Mouse (Mus musculus) large intestine, adult 2 months (tissue): ENCODE measurements around the gene Fhad1. TPM values are rescaled to one million over a fixed set of nuclear protein-coding genes. Genes with fewer than 3 reads are reported as not detected.
"Not testable (repeated sequence)": the region's sequence is repeated elsewhere in the genome, so short reads cannot be mapped to it uniquely, and the experiment has no call there.

Source experiments
- DNase-seq: peaks from one replicate; pipeline ENCODE4 v3.0.0-alpha.2; 2012; ENCODE audit warnings: low read depth, low spot score
- WGBS: fragments of 180-500 bp; shearing (Covaris S2); methylation state at CpG from one replicate; pipeline ENCODE4 v1.1.7; 2018; 5-methylcytosine and 5-hydroxymethylcytosine counted together
- polyA plus RNA-seq: library from polyadenylated mRNA; depleted of rRNA; stranded (reverse); fragments of >200 nt; gene quantifications from 2 replicates; pipeline ENCODE4 v1.2.3, GENCODE M21; 2012; rRNA removed

The Fhad1 gene
- polyA plus RNA-seq = 0.33 and 0.38 TPM in 2 replicates

DNA sequence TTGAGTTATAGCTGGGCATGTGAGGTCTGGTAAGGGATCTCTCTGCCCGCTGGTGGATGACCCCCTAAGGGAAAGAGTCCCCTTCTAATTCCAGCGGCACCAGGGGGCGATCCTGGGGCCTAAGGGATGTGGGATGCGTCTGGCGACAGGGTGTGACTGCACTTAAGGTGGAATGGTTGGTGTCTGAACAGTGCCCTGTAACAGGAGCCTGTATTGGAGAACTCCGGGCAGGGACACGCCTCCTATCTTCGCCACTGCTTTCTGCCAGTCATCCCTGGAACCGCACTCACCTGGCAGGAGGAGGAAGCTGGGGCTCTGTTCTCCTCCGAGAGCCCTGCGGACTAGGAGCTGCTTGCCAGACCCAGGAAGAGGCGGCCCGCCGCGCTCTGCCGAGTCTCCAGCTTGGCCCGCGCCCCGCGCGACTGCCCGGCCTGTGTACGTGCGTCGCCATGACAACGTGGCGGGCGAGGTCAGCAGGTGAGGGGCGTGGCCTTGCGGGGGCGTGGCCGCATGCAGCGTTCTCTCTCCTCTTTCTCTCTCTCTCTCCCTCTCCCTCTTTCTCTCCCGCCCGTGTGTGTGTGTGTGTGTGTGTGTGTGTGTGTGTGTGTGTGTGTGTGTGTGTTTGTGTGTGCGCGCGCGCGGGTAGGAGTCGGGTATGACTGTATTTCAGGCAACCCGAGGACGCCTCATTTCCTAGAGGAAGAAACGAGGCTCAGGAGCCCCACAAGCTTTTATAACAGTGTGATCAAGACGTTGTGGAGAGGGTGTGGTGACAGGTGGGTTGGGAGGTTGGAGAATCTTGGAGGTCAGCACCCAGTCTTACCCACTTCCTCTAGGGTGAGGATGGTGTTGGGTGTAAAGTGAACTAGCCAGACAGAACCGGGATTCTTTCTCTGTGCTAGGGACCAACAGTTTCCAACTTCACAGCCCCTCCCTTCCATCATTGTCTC is at the start of gene Fhad1:
TSS of gene Fhad1 (minus strand) at position 424 of the 950 bp plus-strand sequence.
- 2% methylated on average over 46 of the region's 46 CpGs for WGBS
- no peak for DNase-seq

DNA sequence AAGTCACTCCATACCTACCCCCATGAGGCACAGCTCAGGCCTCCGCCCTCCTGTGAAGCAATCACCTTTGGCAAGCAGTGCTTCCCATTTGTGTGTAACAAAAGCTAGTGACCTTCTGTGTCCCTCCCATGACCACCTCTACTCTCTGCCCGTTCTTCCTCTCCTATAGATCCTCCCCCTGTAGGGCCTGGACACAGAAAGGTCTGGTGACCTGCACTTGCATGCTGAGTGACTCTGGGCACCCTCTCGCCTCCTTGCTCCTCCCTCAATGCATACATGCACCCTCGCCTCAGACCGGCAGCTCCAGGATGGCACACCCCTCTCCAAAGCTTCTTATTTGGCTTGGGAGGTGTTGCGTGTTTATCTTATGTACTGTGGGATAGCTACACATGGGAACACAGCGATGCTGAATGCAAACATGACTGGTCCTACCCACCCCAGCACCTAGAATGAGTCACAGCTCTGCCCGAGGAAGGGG is 48.2 kb upstream of the Fhad1 start:
- 39% methylated on average over 8 of the region's 8 CpGs for WGBS
- DNase-seq = no peak

DNA sequence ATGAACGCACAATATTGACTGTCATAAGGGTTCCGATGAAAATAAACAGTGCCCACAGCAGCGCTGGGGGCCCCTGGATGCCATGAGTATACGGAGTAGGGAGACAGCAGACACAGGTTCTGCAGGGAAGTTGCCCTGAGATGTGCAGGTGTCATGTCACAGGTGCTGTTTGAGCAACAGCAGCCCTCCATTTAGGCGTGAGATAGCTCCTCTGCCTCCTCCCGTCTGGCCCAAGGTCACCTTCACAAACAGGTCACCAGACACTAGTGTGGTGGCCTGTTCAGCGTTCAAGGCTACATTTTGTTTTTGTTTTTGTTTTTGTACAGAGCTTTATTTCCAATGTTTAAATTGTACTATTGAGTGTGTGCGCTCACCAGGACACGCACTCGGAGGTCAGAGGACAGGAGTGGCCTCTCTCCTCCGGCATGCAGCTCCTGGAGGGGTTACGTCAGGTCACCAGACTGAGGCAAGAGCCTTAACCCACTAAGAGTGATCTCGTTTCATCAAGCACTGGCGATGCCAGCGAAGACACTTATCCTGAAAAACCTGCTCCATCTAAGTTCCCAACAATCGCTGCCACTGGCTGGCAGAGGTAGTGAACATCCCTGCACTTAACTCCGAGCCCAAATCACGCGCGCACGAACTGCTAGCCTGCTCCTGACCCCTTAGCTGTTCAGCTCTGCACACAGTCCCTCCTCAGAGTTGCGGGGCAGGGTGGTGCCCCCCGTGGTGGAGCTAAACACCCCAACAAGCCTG is 46.8 kb upstream of the Fhad1 start:
- WGBS = 79% methylated on average over 23 of the region's 23 CpGs
- no peak for DNase-seq

DNA sequence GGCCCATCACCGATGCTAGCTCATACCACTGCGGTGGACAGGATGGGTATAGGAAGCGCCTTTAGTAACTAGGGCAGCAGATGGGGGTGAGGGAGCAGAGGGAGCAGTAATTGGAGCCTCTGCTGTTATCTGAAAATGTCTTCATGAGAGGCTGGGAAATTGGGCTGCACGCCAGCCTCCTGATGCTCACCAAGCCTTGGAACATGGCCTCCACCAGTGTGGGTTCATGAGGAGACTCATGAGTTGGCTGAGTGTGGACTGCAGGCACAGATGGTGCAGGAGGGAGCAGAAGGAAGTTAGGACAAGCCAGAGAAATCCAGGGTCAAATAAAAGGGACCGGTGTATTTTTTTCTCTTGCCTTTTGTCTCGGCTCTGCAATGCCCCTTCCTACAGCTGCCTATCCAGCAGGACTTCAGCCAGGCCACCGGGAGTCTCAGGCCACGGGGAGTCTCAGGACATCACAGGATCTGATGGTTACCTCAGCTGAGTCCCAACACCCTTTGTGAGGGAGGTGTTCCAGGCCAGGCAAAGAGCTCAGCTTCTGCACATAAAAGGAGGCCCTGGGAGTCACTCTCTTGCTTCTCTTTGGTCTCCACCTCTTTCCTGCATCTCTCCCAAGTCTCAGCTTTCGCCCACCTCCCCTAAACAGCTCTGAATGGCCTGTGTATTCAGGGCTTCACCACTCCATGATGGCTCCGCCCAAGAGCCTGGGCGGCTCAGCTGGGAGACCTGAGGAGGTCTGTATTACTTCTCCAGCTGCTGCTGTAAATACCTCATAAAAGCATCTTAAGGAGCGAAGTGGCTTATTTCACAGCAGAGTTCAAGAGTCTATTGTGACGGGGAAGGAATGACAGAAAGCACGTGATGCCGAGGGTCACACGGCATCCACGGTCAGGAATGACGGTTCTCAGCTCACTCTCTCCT is 45.8 kb upstream of the Fhad1 start:
- WGBS = 43% methylated on average over 18 of the region's 18 CpGs
- DNase-seq = no peak

DNA sequence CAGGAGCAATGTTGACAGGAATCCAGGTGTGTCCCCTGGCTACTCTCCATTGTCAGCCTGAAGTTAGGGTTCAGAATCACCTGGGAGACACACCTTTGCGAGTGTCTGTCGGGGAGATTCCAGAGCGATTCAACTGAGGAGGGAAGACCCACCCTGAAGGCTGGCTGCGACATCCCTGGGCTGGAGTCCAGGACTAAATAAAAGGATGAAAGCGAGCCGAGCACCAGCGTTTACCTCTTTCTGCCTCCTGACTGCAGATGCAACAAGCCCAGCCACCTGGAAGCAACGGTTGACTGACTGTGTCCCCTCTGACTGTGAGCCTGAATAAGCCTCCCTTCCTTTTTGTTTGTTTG is 44.9 kb upstream of the Fhad1 start:
- DNase-seq = no peak
- 68% methylated on average over 8 of the region's 8 CpGs for WGBS

DNA sequence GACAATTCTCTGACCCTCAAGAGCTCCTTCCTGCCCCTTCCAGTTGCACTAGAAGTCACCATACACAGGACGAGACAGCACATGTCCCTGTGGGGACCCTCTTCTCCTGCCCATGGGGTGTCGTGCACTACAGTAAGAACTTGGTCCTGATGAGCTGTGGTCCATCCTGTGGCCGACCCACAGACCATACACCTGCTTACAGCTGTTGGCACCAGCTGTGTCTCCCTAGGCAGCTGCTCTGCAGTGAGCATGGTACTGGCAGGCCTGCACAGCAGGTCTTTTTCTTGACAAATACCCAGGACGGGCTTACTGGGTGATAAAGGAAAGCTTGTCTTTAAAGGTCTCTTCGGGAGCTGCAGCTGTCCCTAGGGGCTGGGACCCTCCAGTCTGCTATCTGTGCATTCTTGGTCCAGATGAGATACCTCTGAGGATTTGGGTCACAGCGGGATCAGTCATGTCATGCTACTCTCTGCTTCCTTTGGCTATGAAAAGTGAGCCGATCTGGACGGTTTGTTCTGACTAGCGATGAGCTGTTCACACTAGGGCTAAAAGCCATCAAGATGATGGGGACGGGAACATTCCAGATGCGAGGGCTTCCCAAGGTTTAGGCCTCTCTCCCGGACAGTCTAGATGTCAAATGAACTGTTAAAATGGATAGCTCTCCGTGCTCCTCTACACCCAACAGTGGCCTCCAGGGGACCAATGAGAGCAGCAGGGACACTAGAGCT is 44.4 kb upstream of the Fhad1 start:
- WGBS = 87% methylated on average over 13 of the region's 13 CpGs
- DNase-seq = no peak

DNA sequence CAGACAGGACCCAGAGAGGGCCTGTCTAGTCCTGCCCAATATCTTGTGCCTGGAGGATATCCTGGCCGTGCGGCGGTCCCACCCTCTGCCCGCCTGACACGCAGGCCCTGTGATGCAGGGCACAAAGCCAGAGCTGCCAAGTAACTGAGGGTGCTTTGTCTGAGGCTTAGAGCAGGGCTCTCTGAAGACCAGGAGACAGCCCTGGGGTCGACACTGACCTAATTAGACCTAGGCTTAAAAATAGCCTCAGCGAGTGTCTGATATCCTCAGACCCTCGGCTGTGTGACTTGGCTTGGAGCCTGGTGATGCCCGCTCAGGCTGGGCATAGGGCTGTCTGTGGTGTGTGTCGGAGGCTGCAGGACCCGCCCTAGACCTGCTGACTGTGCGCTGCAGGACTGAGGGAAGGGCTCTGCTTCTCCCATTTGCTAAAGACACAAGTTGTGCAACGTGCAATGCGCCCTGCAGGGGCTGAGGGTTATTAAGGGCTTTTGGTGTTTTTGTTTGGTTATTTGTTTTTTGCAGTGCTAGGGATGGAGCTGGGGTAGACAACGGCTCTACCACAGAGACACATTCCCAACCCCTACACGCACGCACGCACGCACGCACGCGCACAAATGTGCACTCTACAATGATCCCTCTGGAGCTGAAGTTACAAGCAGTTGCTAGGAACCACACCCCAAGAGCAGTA is 42.8 kb upstream of the Fhad1 start:
- DNase-seq = no peak
- WGBS = 85% methylated on average over 22 of the region's 22 CpGs

DNA sequence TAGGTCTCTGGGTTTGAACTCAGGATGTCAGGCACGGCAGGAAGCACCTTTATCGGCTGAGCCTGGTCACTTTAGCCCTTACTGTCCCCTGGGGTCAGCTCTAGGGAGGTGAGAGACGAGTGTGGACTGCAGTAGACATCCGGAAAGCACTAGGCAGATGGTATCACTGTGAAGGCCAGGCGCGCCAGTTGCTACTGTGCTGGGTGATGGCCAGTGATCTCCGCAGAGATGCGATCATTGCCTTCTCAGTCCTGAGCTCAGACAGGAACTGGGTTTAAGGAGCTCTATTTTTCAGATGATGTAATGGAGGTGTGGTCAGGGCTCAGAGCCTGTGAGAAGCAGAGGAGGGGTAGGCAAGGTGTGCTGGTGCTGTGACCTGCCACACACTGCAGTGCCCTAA is 40.7 kb upstream of the Fhad1 start:
- WGBS = 89% methylated on average over 8 of the region's 8 CpGs
- DNase-seq = no peak

DNA sequence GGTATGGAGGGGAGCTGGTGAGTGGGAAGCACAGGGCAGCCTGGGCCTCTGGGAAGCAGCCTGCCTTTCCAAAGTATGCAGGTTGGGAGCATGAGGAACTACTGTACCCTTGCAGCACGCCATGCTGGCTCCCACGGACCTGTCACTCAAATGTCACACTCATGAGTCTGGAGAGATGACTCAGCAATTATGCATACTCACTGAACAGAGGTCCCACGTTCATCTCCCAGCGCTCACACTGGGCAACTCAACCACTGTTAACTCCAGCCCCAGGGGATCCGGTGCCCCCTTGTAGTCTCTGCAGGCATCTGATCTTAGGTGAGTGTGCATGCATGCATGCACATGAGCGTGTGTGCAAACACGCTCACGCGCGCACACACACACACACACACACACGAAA is 39.7 kb upstream of the Fhad1 start:
- 84% methylated on average over 11 of the region's 11 CpGs for WGBS

DNA sequence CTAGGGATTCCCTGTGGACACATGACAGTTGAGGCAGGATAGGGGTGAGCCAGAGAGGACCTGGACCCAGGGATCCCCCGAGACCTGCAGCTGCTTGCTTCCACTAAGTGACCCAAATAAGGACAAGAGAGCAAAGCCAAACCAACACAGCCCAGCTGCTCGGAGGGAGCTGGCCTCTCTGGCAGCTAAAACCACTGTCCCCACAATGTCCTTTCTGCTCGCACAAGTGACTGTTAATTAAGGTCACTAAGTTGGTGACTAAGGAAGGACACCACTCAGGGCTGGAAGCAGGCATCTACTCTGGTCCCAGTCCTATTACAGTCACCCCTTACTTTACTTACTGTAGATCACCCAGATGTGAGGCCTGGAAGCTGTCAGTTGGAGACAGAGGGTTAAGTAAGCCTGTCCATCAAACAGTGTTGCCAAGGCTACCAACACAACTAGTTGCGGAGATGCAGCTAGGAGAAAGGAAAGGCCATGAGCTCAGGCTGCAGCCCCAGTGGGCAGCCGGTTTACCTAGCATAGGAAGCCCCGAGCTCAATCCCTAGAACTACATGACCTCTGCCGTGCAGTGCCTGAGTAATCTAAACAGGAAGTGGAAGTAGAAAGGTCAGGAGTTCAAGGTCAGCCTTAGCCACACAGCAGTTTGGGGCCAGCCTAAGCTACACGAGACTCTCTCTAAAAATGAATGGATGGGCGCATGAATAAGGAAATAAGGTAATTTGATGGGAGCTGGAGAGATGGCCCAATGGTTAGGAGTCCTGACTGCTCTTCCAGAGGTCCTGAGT is 39.0 kb upstream of the Fhad1 start:
- WGBS = 43% methylated on average over 9 of the region's 9 CpGs
- DNase-seq = no peak

More for the DNA sequence above, 39.7 kb upstream of the Fhad1 start:
- no peak for DNase-seq

DNA sequence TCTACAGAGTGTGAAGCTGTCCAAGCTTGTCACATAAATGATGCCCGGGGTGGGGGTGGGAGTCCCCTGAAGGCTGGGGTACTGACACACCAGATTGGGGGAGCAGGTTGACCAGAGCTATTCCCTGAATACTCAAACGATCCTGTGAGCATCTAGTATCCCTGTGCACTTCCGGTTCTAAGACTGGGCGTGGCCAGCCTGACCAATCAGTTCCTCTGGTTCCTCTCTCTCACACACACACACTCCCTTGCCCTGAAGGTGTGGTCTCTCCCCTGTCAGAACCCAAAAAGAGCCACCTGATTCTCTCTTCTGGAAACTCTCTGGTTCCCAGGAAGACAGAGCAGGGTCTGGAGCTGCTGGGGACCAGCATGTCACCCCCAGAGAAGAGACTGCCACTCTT is 38.4 kb upstream of the Fhad1 start:
- WGBS = 18% methylated on average over 4 of the region's 4 CpGs
- DNase-seq = no peak

DNA sequence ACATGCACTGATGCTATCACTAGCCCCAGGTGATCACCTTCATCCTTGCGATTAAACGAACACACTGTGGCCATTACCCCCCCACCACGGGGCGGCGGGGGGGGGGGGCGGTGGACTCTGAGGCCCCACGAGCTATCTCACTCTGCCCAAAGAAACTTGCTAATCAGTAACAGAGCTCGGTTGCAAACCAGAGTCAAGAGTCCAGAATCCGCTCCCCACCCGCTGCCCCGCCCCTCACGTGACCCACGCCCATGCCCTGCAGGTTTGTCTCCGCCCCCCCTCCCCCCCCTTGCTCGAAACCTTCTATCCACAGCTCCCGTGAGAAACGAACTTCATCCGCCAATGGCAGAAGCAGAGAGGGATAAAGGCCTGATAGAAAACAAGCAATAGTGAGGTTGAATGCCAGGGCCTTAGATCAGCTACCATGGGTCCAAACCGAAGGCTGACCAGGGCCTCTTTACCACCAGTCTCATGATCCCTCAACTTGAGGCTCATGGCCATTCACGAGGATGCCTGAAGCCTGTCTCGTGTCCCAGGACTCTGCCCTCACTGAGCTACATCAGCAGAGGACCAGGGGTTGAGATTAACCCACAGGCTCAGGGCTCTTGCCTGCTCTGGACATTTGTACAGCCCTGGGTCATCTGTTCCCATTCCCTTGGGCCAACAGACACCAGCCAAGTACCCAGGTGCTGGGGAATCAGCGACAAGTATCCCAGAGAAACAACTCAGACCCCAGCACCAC is 37.7 kb upstream of the Fhad1 start:
- 31% methylated on average over 22 of the region's 22 CpGs for WGBS

DNA sequence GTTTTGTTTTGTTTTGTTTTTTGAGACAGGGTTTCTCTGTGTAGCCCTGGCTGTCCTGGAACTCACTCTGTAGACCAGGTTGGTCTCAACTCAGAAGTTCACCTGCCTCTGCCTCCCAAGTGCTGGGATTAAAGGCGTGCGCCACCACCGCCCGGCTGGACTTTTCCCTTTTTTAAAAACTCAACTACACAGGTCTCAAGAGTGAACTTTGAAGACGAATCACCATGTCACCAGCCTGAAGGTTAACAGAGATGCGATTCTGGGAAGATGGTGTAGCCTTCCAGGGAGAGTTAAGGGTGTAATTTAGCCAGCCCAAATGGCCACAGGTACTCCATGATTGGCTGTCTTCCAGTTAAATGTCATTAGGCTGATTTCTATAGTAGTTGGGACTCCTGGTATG is 37.0 kb upstream of the Fhad1 start:
- not testable (repeated sequence) for DNase-seq

More for the DNA sequence above, 37.7 kb upstream of the Fhad1 start:
- no peak for DNase-seq

DNA sequence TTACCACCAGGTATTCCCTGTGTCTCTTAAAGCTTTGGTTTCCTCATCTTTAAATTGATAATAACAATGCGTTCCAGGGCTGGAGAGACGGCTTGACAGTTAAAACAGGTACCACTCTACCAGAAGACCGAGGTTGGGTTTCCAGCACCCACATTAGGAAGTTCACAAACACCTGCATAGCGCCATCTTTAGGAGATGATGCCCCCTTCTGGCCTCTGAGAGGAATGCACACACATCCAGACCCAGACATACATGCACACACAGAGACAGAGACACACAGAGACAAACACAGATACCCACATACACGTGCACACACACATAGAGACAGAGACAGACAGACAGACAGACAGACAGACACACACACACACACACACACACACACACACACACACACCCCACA is 35.1 kb upstream of the Fhad1 start:
- WGBS = 99% methylated on average over 5 of the region's 5 CpGs
- no peak for DNase-seq

More for the DNA sequence above, 37.0 kb upstream of the Fhad1 start:
- WGBS = 35% methylated on average over 6 of the region's 6 CpGs

DNA sequence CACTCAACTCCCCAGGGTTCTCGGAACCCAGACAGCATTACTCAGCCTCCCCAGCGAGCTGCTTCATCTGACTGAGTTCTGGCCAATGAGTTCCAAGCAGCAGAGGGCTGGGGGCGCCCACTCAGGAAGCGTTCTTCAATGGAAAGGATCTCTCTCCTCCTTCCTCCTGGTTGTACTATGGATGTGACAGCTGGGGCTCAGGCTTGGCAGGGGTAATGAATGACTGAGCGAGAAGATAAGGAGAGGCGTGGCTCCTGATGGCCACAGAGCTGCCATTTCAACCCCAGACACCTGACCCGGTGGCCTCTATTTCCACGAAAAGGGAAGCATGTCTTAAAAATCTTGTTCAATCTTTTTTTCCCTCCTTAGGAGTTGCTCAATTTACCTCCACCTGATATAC is 33.5 kb upstream of the Fhad1 start:
- WGBS = 23% methylated on average over 8 of the region's 8 CpGs
- DNase-seq = no peak

DNA sequence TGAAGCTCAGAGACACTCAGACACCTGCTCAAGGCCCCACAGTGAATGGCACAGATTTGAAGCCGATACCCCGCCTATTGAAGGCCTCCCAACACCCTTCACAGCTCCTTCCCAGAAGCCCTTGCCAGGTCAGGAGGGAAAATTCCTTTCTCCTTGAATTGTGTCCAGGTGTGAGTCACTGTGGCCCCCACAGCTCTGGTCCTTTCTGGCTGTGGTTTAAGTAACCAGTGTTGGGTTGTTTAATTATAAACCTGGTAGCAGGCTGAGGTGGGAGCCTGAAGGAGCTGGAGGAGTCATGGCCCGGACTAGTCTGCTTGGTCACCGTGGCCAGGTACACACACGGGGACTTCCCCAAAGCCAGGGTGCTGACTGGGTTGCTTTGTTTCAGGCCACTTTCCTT is 32.1 kb upstream of the Fhad1 start:
- WGBS = 36% methylated on average over 5 of the region's 5 CpGs
- no peak for DNase-seq

DNA sequence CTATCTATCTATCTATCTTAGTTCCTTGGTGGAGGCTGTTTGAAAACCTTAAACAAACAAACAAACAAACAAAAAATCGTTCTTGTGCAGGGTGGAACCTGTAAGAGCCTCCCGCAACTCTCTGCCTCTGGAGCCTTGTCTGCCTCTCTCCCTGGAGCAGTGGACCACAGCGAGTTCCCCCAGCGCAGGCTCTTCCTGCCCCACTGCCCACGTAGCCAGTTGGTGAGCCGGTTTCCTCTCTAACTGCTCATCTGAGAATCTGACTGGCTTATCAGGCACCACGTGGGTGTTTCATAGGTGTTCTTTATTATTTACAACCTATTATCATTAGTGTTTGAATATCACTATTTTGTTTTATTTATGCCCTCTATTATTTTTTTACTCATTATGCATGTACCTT is 31.6 kb upstream of the Fhad1 start:
- WGBS = 77% methylated on average over 7 of the region's 7 CpGs
- DNase-seq = no peak
